Mouse (Mus musculus) spleen, adult 2 months (tissue): ENCODE results near the gene Vars.

Experiments used
- CTCF ChIP-seq: fragments of 200-500 bp; IDR thresholded peaks from 2 replicates; pipeline ENCODE4 v1.5.1; 2011; ENCODE audit warnings: mild to moderate bottlenecking, inconsistent platforms; ENCODE audit not compliant: insufficient read depth, insufficient read length, insufficient replicate concordance; ENCODE audit errors: extremely low read depth
- POLR2A ChIP-seq: fragments of 200-500 bp; IDR thresholded peaks from 2 replicates; pipeline ENCODE4 v1.6.1; 2011; ENCODE audit warnings: low read depth, low read length, inconsistent platforms

GRCm38 (mm10) chr17:35063466-35063865 is 62.7 kb downstream of the Vars start:
- no peak for TF ChIP-seq POLR2A
- no peak for TF ChIP-seq CTCF
